Mouse (Mus musculus) WW6 (cell line): ENCODE measurements around the gene Cbfa2t3.

Experiments used
- DNase-seq: peaks from one replicate; pipeline ENCODE4 v3.0.0-alpha.2; 2013; ENCODE audit warnings: low read depth, low spot score

Gene Cbfa2t3

DNA sequence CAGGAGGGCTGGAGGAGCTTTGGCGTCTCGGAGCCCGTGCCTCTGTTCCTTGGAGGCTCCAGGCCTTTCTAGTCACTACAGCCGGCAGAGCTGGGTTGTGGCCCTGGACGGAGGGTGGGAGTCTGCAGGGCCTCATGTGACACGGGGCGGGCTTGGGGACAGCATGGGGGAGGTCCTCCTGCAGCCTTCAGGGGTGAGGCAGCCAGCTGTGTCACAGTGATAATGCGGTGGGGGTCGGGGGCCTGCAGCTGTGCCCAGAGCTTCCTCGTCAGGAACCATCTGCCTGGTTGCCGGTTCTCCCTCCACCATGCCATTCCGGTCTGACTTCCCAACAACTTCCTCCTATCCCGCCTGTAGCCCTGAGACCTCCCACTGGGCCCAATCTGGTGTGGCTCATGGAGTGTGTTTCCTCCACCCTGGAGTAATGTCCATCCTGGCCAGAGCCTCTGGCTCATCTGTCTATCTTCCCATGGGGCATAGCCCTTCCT is at the start of gene Cbfa2t3:
TSS of gene Cbfa2t3 (minus strand) at position 105 of the 488 bp plus-strand sequence.
- no peak for DNase-seq

DNA sequence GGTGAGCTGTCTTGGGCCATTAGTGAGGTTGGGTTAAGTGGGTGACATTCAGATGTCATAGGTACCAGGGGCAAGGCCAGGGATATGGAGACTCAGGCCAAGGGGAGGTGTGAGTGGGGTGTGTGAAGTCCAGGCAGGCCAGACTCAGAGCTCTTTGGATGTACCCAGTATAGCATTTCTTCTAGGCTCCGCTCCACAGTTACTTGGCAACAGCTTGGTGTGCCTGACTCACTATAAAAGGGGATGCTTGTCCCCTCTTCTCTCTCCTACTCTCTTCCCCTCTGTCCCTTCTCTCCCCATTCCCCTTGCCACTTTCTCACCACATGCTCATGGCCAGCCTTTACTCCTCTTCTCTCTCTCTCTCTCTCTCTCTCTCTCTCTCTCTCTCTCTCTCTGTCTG is 48.9 kb upstream of the Cbfa2t3 start:
- no peak for DNase-seq

DNA sequence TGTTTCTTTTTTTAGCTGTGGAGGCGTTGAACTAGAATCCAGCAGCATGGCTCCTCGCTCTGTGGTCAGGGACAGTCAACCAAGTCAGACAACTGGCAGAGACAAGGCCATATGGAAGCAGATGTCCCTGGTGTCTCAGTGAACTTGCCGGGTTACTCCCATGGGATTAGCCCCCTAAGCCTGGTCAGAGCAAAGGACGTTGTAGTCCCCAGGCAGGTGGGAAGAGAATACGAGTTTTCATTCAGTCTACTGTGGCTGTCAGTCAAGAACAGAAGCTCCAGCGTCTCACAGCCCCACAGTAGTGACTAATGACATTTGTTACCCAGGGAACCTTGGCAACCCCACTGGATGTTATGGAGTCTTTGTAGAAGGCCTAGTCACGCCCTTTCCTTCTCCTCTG is 47.5 kb upstream of the Cbfa2t3 start:
- no peak for DNase-seq

DNA sequence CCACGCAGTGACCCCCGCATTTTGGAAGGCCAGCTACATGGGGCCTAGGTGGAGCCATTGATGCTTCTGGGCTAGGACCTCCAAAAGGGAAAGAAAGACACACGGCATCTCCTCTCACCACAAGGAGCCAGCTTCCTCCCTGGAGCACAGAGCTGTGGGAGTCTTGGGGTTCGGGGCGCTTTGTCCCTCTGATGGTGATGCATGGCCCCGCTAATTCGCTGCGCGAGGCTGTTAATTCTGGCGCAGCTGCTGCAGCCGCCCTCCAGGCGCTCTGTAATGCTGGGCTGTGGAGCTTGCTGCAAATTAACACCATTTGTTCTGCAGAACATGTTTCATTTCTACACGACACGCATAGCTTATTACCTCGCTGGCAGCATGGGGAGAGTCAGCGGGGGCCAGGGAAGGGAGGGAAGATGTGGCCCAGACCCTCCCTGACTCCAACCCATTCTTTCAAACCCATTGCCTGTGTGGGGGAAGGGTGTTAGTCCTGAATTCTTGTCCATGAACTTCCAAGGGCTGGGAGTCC is 46.9 kb upstream of the Cbfa2t3 start:
- DNase-seq, result no peak

DNA sequence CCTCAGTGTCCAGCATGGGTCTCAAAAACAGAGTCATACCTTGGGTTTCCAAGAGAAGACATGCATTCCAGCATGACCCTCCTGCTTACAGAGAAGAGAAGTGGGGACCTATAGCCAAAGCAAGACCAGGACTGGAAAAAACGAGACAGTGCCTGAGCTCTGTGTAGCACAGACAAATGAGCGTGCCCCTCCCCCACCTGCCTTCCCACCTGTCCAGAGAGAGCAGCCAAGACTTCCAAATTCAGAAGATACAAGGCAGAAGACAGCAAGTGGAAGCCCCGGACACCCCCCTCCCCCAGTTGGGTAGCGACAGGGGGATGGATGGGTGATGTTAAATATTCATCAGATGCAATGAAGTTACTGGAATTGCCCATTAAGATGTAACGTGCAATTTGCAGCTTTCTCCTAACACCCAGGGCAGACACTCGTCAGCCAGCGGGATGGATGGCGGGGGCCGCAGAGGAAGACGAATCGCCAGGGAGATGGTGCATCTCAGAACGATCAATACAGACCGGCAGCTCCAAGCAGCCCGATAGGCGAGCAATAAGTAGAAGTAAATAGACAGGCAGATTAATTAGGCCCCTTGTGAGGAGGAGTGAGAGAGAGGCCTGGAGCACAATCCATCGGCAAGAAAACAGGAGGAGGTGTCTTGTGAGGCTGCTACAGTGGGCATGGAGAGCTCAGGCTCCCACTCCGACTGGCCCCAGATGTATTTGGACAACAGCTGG is 46.3 kb upstream of the Cbfa2t3 start:
- DNase-seq, result no peak

DNA sequence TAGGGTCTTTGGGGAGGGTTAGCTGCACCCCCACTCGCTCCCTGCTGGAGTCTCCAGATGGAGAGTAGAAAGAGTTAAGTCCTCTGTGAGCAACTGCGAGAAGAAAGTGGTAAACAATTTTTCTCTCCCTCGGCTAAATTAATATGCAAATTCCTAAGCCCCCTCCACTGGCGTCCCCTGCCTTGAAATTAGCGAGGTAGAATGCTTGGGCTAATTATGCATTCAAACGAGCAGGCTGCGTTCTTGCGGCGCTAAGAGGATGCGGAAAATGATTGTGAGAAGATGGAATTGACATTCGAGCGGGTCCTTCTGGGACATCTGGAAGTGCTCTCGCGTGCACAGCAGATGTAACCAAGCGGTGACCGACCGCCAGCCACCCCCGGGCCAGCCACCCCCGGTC is 43.6 kb upstream of the Cbfa2t3 start:
- no peak for DNase-seq

DNA sequence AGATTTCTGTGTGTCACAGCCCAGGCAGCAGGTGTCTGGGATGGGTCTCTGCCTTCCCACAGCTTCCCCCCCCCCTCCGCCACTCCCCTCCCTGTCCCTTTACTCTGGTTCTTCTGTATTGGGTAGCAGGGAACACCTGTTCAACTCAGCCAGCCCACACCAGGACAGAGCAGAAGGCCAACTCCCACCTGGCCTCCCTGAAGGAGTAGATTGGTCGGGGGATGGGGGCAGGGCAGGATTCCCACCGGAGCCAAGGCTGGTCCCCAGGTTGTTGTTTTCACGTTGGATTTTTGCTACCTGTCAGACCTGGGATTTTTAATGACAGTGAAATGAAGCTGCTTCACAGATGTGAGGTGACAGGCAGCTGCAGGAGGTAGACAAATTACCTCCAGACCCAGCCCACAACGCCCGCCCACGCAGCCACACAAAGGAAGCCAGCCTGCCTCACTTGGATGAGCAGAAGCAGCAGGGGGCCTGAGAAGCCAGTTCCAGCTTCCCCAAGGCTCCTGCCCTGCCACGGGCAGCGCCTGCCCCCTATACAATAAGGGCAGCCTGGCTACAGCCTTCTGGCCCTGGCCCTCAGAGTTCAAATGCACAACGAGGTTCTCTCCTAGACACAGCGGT is 40.3 kb upstream of the Cbfa2t3 start:
- DNase-seq, result no peak

DNA sequence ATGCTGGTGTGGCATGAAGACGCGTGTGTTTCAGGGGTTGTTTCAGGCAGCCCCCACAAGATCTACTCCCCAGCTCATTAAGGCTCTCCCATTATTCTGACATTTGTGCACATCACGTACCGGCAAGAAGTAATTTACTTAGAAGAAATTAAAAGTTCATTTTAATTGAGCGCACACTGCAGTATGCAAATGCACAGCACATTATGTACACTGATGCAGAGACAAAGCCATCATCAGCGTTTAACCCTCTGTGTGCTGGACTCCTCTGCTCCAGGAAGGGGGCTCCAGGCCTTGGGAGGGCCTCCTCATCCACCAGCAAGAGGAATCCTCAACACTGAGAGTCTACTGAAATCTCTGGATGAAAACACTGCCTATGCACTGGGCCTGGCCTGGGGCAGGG is 39.0 kb upstream of the Cbfa2t3 start:
- no peak for DNase-seq

DNA sequence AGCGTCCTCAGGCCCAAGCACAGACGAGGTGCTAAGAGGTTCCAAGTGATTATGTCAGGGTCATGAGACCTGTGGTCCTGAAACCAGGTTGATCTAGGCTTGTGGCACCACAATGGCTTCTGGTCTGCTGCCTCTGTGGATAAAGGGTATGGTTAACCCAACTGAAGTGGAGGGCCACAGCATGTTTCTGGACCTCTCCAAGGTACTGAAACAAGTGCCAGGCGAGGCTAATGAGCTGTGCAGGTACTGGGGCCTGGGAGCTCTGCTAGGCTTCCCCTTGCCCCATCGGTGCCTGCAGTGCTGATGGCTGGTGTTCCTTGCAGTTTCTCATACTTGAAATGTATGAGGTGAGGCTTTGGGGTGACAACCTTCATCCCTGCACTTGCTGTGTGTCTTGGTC is 38.2 kb upstream of the Cbfa2t3 start:
- DNase-seq, result no peak

DNA sequence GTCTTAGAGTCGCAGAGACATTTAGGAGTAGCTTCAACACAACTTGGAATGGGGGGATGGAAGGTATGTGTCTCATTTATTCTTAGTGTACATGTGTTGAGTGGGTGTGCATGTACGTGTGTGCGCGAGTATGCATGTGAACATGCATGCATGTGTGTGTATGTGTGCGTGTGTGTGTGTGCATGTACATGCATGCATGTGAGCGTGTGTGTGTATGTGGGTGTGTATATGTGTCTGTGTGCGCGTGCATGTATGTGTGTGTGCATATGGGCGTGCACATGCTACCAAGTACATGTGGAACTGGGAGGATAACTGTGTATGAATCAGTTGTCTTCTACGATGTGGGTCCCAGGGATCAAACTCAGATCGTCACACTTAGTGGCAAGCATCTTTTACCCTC is 37.7 kb upstream of the Cbfa2t3 start:
- DNase-seq, result no peak

DNA sequence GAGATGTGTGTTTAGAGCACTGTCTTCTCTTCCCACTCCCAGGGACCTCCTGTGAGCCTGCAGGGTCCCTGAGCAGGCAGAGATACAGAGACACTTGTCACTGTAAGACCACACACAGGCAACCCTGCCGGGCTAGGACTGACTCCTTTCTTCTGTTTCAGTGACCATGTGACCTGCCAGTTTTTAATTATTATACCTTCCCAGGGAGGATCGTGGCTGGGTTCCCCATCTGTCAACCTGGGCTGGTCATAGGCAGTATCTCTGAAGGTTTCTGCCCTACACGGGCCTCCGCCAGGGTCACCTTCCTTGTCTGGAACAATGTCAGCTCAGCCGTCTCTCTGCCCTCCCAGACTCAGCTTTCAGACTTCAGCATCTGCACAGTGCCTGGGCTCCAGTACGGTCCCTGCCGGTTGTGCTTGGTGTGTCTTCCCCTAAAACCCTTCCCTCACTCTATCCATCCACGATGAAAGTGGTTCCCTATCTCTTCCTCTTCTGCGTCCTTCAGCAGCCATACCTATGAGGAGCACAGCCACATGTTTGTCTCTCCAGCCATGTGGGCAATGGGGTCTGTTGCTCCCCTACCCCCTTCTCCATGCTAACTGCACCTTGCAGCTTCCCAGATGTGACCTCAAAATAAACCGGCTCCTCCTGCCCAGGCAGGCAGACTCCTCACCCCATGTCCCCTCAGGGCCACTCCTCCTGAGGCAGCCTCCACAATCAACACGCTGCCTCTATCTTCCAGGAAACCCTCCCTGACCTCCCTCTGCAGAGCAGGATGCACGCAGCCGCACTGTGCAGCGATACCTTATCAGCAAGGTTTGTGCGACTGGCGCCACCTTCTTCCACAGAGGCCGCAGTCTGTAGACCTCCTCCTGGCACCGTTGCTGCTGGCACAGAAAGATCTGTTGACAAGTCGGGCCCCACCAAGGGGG is 36.9 kb upstream of the Cbfa2t3 start:
- no peak for DNase-seq

DNA sequence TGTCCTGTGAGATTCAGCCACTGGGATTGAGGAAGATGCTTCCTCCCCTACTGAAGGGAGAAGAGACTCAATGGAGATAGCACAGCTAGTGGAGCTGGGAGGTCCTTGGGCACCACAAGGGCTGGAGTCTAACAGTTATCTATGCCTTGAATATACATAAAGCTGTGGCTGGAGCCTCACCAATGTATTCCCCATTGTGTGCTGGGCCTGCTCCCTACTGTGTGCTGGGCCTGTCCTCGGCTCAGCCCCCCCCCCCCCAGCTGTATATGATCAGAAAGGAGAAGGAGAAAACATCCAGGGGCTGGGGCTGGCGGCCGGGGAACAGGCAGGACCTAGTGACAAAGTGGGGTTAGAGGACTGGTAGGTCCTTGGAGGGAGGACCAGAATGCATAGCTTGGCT is 36.2 kb upstream of the Cbfa2t3 start:
- no peak for DNase-seq

DNA sequence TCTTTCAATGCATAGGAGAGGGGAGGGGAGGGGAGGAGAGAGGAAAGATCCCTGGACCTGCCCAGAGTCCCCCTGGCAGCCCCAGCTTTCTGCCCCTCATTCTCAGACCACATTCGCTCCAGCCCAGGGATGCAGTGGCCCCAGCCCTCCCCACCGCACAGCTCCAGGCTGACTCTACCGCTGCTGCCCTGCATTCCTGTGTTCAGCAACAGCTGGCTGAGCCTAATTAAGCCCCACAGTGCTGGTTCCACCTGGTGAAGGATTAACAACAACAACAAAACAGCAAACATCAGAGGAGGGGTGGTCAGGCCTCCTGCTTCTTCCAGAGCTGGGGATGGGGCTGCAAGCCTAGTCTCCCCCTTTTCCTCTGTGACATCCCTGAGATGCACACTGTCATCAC is 29.7 kb upstream of the Cbfa2t3 start:
- DNase-seq, result no peak

DNA sequence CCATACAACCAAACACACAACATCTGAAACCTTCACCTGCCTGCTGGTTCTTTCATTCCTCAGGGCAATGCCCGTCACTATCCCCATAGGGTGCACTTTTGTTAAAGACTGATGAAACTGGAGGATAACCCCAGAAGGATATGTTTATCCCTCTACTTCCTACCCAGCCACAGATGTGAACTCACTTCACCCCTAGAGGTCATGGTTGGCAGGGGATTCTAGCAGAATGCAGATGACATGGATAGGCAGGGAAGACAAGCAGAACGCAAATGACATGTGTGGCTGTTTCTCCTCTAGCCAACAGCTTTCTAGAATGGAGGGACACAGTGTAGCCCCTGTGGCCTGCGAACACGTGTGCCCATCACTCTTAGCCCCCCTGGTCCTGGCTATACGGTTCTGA is 28.5 kb upstream of the Cbfa2t3 start:
- DNase-seq, result no peak

DNA sequence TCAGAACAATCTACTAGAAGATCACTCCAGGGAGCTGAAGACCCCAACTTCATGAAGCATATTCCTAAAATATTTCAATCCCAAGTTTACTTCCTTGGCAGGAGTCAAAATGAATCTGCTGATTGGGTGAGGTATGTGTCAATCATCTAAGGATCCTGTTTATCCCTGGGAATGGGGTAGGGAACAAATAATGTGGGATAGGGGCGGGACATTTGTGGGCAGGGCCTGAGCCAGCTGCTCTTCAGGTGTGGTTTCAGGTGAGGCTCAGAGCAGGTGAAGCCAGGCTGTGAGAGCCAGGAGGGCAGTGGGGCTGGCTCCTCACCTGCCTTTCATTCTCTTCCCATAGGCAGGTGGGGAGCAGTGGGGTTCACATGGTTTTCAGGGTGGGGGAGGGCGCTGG is 27.9 kb upstream of the Cbfa2t3 start:
- no peak for DNase-seq

DNA sequence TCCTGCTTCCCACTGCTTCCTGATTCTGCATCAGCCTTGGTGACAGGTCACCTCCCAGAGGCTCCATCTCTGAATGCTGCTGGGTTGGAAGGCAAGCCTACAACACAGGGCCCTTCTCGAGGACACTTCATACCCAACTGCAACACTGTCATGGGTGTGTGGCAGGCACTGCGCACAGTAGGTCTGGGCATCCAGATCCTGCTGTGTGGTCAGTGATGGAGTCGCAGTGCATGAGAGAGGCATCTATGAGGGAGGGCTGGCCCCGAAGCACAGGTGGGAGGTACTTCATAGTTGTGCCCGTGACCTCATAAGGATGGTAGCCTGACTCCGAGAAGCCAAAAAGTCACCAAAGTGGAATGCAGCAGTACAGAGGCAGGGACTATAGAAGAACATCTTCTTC is 26.3 kb upstream of the Cbfa2t3 start:
- no peak for DNase-seq

DNA sequence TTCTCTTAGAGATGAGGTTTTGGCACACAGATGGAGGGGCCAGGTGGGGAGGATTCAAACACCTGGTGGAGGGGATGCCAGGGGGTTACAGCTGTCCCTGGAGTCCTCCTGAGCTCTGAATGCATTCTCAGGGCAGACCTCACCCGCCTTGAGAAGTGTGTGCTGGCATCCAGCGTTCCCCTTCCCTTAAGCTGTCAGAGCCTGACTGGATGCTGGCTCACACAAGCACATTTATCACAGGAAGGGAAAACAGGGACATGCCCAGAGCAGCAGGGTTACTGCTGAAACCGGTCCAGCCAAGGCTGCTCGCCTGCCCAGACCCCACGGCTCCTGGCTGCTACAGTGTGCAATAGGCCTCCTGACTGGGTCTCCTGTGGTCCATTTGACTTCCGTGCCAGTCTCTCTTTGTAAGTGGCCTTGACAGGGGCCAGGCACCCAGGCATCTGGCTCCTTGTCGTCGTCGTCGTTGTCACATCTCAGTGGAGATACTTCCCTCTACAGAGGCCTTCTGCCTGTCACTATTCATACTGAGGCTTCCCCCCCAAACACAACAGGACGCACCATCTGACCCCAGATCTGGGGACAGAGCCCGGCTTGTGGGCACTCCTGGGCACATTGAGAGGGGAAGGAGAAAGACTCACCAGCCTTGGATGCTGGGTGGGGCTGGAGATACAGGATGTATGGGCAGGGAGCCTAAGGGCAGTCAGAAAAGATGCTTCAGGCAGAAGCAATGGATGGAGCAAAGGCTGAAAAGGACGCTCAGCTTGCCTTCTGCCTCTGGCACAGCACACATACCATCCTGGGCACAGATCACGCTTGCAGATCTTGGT is 22.1 kb upstream of the Cbfa2t3 start:
- no peak for DNase-seq

DNA sequence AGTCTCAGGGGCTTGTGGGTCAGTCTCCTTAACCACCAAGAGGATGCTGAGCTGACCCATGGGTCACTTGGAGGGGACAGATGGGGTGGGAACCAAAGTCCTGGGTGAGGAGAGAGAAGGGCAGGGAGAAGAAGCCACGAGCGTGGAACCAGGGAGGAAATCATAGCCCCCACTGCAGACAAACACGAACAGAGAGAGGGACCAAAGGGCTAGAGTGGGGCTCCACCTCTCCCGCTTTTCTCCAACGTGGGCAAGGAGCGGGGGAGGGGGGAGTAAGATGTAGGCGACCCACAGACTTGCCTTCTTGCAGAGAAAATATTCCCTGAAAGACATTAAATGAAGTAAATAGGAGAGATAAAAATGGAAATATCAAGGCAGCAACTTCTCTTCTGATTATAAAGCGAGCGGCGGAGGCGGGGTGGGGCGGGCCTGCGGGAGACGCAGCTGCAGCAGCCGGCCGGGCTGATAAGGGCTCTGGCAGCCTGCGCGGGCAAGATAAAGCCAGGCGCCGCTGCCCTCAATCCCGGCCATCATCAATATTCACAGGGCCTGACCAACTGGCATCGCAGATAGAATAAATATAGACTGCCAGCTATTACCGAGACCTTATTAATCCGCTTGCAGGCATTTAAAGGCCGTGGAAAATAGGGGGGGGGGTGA is 21.3 kb upstream of the Cbfa2t3 start:
- DNase-seq, result no peak

DNA sequence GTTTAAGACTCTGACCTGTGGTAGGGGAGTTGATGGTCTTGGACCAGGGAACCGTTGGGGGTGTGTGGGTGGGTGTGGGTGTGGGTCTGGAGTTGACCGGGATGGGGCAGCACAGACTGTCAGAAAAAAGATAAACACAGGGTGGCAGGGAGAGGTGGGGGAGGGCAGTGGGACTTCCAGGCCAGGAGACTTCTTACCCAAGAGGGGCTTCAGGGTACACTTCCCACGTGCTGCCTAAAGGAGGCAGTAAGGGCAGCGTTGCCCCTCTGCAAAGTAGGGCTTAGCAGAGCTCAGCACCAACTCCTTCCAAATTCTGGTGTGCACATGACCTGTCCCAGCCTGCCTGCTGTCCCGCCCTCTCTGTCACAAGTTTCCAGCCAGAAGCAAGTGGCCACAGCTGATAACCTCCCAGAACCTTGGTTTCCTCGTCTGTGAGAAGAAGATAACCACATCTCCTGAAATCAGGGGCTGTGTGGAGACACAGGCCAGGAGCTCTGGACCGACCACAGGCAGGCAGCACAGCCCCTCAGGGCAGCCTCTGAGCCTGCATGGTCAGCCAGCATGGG is 20.7 kb upstream of the Cbfa2t3 start:
- no peak for DNase-seq

DNA sequence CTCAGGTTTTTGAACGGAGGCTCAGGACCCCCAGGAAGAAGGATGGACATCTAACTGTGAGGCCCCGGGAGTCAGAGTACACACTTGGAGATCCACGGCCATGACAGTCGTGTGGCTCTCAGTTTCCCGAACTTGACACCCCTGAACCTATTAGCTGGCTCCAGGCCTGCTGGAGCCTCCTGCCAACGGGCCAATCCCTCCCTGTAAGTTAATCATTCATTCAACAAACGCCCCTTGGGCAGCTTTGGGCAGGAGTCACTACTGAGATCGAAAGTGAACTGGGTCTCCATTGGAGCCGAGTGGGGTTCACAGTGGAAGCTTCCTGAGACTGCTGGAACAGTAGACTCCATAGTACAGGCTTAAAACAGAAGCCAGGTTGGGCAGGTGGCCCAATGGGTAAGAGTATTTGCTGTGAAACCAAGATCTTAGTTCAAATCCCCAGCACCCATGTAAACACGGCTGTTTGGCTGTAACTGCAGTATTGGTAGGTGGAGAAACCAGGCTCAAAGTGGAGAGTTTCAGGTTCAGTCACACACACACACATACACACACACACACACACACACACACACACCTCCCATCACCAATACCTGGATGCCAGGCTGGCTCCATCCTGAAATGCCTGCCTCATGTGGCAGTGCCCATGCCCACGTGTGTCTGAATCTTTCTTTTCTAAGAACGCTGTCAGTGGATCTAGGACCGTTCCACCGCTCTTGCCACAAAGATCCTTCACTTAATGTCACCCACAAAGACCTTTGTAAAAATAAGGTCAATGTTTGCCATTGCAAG is 20.0 kb upstream of the Cbfa2t3 start:
- no peak for DNase-seq
